Mouse (Mus musculus): ENCODE data around the gene Pyroxd2. TPM values are rescaled to one million over a fixed set of nuclear protein-coding genes. Genes with fewer than 3 reads are reported as not detected.

Pyroxd2 gene
- polyA plus RNA-seq, 1 experiment = 5.0 TPM

- DNase-seq = peak; percentile 22
- no peak for TF ChIP-seq POLR2A (IDR thresholded peaks at IDR 0.05; ENCODE audit: borderline replicate concordance, extremely low read depth, low read depth, low read length)
- TF ChIP-seq CTCF (IDR thresholded peaks at IDR 0.05; ENCODE audit: insufficient read depth, low read length) = peak; percentile 38; the same call in 1 of the 2 replicates
- WGBS = 68% methylated on average over 5 of the region's 5 CpGs
These were observed 25.2 kb upstream of the Pyroxd2 start for GRCm38 (mm10) chr19:42777801-42778200.

GRCm38 (mm10) chr19:42776813-42777212 is 24.2 kb upstream of the Pyroxd2 start:
- peak; percentile 9; the same call in 1 of the 2 replicates for TF ChIP-seq CTCF (IDR thresholded peaks at IDR 0.05; ENCODE audit: insufficient read depth, low read length)
- TF ChIP-seq POLR2A (IDR thresholded peaks at IDR 0.05; ENCODE audit: borderline replicate concordance, extremely low read depth, low read depth, low read length) = no peak
- H3K4me1 ChIP-seq (ENCODE audit: control insufficient read depth, insufficient read depth, low read length) = 0 out of 2 replicates have a peak, but pooled peaks cover 3% of the 10 kb centered on the region
- DNase-seq = no peak
- 100% methylated on average over 1 of the region's 1 CpGs for WGBS
- no peak overlapping the region for H3K4me3 ChIP-seq (replicated peaks; ENCODE audit: extremely low read depth, low read depth, low read length)

More at GRCm38 (mm10) chr19:42777801-42778200, 25.2 kb upstream of the Pyroxd2 start:
- Histone ChIP-seq H3K4me1 (ENCODE audit: control insufficient read depth, insufficient read depth, low read length) (0 out of 2 replicates have a peak, but pooled peaks cover 3% of the 10 kb centered on the region), H3K4me3 (replicated peaks; ENCODE audit: extremely low read depth, low read depth, low read length) (no peak overlapping the region)

GRCm38 (mm10) chr19:42770141-42770872 is 17.7 kb upstream of the Pyroxd2 start:
- TF ChIP-seq POLR2A (IDR thresholded peaks at IDR 0.05; ENCODE audit: borderline replicate concordance, extremely low read depth, low read depth, low read length) = no peak
- no peak for TF ChIP-seq CTCF (IDR thresholded peaks at IDR 0.05; ENCODE audit: insufficient read depth, low read length)
- H3K4me1 ChIP-seq (ENCODE audit: control insufficient read depth, insufficient read depth, low read length) = no peaks in the 10 kb centered on the region
- 81% methylated on average over 23 of the region's 23 CpGs for WGBS

GRCm38 (mm10) chr19:42769648-42770047 is 17.1 kb upstream of the Pyroxd2 start:
- no peak overlapping the region for H3K4me3 ChIP-seq (replicated peaks; ENCODE audit: extremely low read depth, low read depth, low read length)
- no peak for TF ChIP-seq CTCF (IDR thresholded peaks at IDR 0.05; ENCODE audit: insufficient read depth, low read length)
- TF ChIP-seq POLR2A (IDR thresholded peaks at IDR 0.05; ENCODE audit: borderline replicate concordance, extremely low read depth, low read depth, low read length) = no peak
- no peak for DNase-seq
- H3K4me1 ChIP-seq (ENCODE audit: control insufficient read depth, insufficient read depth, low read length) = no peaks in the 10 kb centered on the region
- 88% methylated on average over 10 of the region's 10 CpGs for WGBS

More at GRCm38 (mm10) chr19:42770141-42770872, 17.7 kb upstream of the Pyroxd2 start:
- no peak overlapping the region for H3K4me3 ChIP-seq (replicated peaks; ENCODE audit: extremely low read depth, low read depth, low read length)
- DNase-seq = no peak

GRCm38 (mm10) chr19:42767361-42767760 is 14.8 kb upstream of the Pyroxd2 start:
- no peaks in the 10 kb centered on the region for H3K4me1 ChIP-seq (ENCODE audit: control insufficient read depth, insufficient read depth, low read length)
- TF ChIP-seq CTCF (IDR thresholded peaks at IDR 0.05; ENCODE audit: insufficient read depth, low read length) (no peak), POLR2A (IDR thresholded peaks at IDR 0.05; ENCODE audit: borderline replicate concordance, extremely low read depth, low read depth, low read length) (no peak)
- DNase-seq = no peak
- WGBS = 82% methylated on average over 8 of the region's 8 CpGs
- no peak overlapping the region for H3K4me3 ChIP-seq (replicated peaks; ENCODE audit: extremely low read depth, low read depth, low read length)

- no peak for TF ChIP-seq POLR2A (IDR thresholded peaks at IDR 0.05; ENCODE audit: borderline replicate concordance, extremely low read depth, low read depth, low read length)
- TF ChIP-seq CTCF (IDR thresholded peaks at IDR 0.05; ENCODE audit: insufficient read depth, low read length) = no peak
- 84% methylated on average over 10 of the region's 10 CpGs for WGBS
- DNase-seq = no peak
These were observed 11.8 kb upstream of the Pyroxd2 start for GRCm38 (mm10) chr19:42764398-42764797.

GRCm38 (mm10) chr19:42756671-42757070 is 4.1 kb upstream of the Pyroxd2 start:
- Histone ChIP-seq H3K4me3 (replicated peaks; ENCODE audit: extremely low read depth, low read depth, low read length) (no peak overlapping the region), H3K4me1 (ENCODE audit: control insufficient read depth, insufficient read depth, low read length) (peaks cover 12% of the 10 kb centered on the region)
- WGBS = 64% methylated on average over 6 of the region's 6 CpGs
- no peak for TF ChIP-seq CTCF (IDR thresholded peaks at IDR 0.05; ENCODE audit: insufficient read depth, low read length)
- TF ChIP-seq POLR2A (IDR thresholded peaks at IDR 0.05; ENCODE audit: borderline replicate concordance, extremely low read depth, low read depth, low read length) = no peak
- DNase-seq = no peak

More at GRCm38 (mm10) chr19:42764398-42764797, 11.8 kb upstream of the Pyroxd2 start:
- Histone ChIP-seq H3K4me1 (ENCODE audit: control insufficient read depth, insufficient read depth, low read length) (no peaks in the 10 kb centered on the region), H3K4me3 (replicated peaks; ENCODE audit: extremely low read depth, low read depth, low read length) (no peak overlapping the region)

- DNase-seq = peak; percentile 17
These were observed 2.7 kb upstream of the Pyroxd2 start for GRCm38 (mm10) chr19:42755148-42755870.

GRCm38 (mm10) chr19:42753141-42753917 is 754 bp upstream of the Pyroxd2 start:
- peak overlapping the region; percentile 32 for H3K4me3 ChIP-seq (replicated peaks; ENCODE audit: extremely low read depth, low read depth, low read length)

More at GRCm38 (mm10) chr19:42755148-42755870, 2.7 kb upstream of the Pyroxd2 start:
- peaks cover 12% of the 10 kb centered on the region for H3K4me1 ChIP-seq (ENCODE audit: control insufficient read depth, insufficient read depth, low read length)
- TF ChIP-seq CTCF (IDR thresholded peaks at IDR 0.05; ENCODE audit: insufficient read depth, low read length) = no peak
- TF ChIP-seq POLR2A (IDR thresholded peaks at IDR 0.05; ENCODE audit: borderline replicate concordance, extremely low read depth, low read depth, low read length) = no peak
- WGBS = 43% methylated on average over 15 of the region's 15 CpGs
- no peak overlapping the region for H3K4me3 ChIP-seq (replicated peaks; ENCODE audit: extremely low read depth, low read depth, low read length)

More at GRCm38 (mm10) chr19:42753141-42753917, 754 bp upstream of the Pyroxd2 start:
- H3K4me1 ChIP-seq (ENCODE audit: control insufficient read depth, insufficient read depth, low read length) = peaks cover 12% of the 10 kb centered on the region
- DNase-seq = peak; percentile 68
- TF ChIP-seq POLR2A (IDR thresholded peaks at IDR 0.05; ENCODE audit: borderline replicate concordance, extremely low read depth, low read depth, low read length) = no peak; the same call in 1 of the 2 replicates
- no peak for TF ChIP-seq CTCF (IDR thresholded peaks at IDR 0.05; ENCODE audit: insufficient read depth, low read length)
- 4% methylated on average over 11 of the region's 11 CpGs for WGBS
